Mouse (Mus musculus) adipocyte (in vitro differentiated cells): ENCODE data around the gene Topbp1.
"Not testable (repeated sequence)": the region's sequence is repeated elsewhere in the genome, so short reads cannot be mapped to it uniquely, and the experiment has no call there.

Source experiments
- DNase-seq: peaks from one replicate; pipeline ENCODE4 v3.0.0-alpha.2; 2016; ENCODE audit warnings: low spot score

Topbp1 gene

DNA sequence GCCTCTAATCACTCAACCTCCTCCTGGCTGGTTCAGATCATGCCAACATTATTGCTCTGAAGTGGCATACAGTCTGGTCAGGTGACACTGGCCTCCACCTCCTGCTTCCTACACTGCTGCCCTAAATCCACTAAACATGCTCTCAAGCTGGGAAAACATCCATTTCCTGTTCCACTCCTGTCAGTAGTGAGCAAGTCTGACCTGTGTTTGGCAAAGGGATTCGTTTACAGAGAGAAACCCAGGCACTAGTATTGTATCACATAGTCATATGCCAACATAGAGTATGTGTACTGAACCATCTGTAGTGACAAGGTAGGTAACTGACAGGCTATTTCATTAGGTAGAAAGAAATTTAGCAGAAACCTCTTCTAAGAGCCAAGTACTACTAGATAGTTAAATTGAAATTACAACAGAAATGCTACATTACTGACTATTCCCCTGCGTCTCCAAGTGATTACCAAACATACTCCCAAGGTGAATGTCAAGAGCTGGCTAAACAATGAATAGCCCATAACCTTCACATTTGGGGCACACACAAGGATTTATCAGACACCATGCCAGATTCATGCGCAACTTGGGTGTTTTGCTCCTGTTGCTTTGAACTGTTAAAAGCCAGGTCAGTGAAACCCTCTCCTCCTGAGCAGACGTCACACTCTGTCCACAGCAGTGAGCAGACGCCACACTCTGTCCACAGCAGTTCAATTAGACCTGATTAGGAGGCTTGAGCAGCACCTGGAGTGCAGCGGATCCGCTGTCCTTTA, 48.7 kb downstream of the Topbp1 start:
- DNase-seq = not testable (repeated sequence)

DNA sequence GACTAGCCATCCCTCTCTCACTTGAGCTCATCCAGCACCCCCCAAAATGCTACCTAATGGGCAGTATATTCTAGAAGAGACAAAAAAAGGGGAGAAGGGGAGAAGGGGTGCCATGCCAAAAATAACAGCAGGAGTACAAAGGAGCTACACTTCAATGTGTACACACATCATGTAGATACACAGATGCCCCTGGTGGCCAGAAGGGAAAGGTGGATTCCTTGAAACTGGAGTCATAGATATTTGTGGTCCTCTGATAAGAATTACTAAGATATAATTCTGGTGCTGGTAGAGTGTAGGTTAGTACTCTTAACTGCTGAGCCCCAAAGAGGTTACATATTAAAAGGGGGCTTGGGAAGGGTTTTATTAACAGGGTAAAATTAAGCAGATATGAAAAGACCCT, 52.9 kb downstream of the Topbp1 start:
- no peak for DNase-seq

DNA sequence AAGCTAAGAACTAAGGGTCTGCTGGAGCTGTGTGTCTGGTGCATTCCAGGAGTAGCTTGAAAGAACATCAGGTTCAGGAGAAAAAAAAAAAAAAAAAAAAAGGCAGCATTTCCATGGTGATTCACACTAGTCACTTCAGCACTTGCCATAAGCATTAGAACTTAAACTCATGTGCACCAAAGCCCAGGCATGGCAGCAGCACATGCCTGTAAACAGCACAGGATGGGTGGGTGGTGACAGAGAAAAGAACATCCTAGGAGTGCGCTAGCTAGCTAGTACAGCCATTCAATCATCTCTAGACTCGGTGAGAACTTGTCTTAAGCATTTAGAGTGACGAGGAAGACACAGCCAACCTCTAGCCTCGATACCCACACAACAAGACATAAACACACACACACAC, 53.5 kb downstream of the Topbp1 start:
- DNase-seq = no peak

DNA sequence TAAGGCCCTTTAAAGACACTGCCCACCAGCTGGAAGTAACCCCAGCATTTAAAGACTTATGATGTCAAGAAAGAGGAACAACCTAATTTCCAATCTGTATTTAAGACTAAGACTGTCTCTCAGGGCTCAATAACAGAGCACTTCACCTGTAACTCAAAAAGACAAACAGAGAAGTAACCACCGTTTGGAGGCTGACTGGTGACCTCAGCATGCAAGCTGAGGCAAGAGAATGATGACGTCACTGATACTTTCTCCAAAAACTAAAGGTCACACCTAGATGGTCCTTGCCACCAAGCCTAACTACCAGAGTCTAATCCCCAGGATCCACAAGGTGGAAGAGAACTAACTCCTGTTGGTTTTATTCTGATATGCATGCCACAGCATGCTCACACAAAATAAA, 55.6 kb downstream of the Topbp1 start:
- no peak for DNase-seq

DNA sequence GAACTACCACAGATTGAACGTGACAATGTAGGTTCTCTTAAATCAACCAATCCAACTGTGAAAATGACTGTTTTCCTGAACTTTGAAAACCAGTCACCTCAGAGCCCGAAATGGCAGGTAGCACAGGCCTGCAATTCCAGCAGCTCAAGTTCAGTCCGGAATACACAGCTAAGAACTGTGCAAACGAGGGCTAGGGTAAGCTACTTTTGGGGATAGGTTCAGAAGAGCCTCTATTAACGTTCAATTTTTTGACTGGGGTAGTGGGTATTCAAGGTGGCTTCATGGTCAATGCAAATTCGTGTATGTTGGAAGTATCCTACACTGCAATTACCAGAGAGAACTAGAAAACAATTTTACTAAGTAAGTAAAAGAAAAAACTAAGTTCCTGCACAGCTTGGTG, 58.1 kb downstream of the Topbp1 start:
- no peak for DNase-seq

DNA sequence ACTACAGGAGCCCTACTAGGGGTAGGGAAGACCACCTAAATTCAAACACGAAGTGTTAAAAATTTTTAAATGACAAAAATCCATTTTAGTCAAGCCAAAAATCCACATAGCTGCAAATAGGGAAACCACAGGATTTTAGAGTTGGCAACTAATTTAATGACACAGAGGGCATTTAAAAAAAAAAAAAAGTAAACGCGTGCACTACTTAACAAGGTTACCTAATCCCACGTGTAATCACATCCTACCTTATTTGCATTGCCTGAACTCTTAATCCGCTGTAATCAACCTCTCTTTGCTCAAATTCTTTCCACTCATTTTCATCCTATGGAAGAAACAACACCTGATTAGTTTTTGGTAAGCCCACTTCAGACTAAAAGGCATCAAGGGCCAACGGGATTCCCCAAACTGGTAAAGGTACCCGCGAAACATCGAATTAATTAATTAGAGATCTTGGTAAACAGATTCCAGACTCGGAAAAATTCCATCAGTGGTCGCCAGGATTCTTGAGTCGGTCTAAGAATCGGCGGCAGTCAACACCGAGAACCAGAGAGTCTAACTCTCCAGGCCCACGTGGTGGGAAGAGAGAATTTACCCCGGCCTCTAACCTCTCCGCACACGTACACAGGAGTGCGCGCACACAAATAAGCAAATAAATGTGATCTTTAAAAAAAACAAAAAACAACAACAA, 58.9 kb downstream of the Topbp1 start:
- DNase-seq = no peak

DNA sequence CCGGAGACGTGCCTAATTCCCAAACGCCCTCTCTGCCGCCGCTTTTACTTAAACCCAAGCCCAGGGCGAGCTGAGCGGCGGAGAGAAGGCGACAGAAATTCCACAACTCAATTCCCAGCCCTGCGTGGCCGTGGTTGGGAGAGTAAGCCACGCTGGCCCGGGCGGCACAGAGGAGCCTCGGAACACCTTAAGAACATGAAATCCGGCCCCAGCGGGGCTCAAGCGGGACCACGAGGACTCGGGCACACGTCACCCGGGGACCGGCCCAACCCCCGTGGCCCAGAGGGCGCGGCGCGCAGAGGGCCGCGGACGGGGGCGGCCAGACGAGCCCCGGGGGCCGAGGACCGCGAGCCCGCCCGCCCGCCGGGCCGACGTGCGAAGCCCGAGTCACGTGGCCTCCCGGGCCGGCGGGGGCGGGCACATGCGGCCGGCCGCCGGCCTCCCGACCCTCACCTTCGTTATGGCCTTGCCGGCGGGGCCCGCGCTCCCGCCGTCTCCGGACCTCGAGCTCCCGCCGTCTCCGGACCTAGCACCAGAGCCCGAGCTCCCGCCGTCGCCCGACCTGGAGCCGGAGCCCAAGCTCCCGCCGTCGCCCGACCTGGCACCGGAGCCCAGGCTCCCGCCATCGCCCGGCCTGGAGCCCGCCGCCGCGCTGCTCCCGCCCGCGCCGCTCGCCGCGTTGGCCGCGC, 59.7 kb downstream of the Topbp1 start:
- DNase-seq = peak; percentile 45

DNA sequence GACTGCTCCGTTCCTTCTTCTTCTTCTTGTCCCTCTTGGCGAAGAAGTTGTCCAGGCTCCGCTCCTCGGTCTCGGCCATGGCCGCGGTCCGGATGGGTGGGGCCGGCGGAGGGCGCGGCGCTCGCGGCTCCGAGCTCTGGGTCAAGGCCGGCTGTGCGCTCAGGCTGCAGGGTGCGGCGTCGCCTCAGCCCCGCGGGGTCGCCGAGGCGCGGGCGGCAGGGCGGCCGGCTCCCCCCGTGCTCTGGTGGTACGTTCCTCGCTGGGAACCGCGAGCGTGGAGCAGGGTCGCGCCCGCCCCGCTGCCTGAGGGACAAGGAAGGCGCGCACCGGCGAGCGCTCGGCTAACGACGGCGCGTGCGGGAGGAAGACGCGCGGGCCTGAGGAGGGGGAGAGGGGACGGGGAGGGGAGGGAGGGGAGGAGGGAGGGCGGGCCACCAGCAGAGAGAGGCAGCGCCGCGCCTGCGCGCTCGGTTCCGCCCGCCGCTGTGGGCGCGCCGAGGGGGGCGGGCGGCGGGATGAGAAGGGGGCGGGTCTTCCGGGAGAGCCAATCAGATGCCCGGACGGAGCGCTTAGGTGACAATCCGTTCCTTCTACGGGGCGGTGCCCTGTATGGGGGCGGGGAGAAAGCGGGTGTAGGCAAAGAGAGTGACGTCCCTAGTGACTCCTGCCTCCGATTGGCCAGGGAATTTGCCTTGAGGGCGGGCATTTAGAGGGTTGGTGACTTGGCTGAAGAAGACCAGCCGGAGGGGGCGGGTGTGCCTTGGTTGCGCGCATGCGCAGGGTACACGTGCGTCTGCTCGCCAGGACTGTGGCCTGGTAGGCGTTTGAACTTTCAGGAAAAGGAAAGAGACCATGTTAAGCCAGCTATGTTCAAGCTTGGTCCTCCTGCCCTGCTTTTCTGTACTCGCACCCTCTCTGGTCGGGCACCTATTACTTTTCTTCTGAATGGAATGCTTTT, 60.6 kb downstream of the Topbp1 start, which contains the start of gene Cdv3:
Cdv3 (minus strand) TSS at position 551 of the 958 bp plus-strand sequence.
- DNase-seq = peak; percentile 100

DNA sequence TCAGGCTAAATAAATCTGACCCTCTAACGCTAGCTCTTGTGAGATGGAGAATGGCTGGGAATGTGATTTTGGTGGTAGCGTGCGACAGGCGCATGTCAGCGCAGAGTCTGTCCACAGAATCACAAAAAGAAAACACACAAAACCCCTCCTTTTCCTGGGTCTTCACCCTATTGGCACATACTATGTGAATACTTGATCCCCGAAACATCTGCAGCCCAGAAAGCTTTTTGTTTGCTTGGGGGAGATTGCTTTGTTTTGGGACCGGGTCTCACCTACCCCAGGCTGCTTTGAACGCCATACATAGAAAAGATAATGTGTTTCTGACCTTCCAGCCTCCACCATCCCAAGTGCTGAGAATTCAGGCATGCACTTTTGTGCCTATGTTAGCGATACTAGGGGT, 61.3 kb downstream of the Topbp1 start:
- DNase-seq = no peak

DNA sequence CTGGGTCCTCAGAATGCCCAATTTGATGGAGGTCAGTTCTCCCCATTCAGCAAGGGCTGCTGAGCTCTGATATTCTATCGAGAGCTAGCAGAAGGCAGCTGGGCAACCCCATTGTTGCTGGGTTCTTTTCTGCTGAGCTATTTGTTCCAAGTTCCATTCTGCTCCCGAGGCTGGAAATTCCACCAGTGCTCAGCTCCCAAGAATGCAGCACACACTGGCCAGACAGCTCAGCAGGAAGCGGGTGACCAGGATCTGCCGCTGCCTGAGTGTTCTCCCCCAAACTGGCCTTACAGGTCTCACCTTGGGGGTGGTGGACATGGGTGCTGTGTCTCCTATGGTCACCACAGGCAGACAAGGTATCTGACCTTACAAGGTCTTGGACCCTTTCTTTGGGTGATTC, 64.9 kb downstream of the Topbp1 start:
- DNase-seq = no peak

DNA sequence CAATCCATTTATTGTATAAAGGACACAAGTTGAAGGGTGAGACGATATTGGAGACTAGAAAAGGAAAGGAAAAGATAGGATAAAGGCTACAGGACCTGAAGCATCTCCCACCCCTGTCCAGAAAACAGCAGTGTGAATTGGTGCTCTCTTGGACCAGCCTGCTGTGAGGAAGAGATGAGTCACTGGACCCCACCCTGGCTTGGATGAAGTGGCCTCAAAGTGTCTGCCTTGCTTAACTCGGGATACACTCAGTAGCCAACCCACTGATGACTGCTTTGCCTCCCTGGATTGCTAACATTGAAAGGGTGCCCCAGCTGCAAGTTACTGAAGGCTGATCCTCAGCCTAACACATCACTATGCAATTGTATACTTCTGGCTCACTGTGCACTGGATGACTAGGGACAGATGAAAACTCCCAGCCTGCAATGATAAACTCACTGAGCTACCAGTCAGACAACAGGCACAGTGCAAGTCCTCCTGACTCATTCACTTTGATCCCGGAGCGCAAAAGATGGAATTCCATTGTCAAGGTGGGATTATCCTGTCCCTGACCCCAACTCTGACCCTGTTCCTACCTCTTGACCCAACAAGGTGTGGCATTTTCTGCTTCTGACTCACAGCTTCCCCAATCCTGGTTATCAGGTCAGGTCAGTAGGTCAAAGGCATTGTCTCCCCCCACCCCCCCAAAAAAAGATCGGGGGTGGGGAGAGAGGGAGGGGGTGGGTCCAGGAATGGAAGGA, 67.4 kb downstream of the Topbp1 start:
- DNase-seq = no peak

DNA sequence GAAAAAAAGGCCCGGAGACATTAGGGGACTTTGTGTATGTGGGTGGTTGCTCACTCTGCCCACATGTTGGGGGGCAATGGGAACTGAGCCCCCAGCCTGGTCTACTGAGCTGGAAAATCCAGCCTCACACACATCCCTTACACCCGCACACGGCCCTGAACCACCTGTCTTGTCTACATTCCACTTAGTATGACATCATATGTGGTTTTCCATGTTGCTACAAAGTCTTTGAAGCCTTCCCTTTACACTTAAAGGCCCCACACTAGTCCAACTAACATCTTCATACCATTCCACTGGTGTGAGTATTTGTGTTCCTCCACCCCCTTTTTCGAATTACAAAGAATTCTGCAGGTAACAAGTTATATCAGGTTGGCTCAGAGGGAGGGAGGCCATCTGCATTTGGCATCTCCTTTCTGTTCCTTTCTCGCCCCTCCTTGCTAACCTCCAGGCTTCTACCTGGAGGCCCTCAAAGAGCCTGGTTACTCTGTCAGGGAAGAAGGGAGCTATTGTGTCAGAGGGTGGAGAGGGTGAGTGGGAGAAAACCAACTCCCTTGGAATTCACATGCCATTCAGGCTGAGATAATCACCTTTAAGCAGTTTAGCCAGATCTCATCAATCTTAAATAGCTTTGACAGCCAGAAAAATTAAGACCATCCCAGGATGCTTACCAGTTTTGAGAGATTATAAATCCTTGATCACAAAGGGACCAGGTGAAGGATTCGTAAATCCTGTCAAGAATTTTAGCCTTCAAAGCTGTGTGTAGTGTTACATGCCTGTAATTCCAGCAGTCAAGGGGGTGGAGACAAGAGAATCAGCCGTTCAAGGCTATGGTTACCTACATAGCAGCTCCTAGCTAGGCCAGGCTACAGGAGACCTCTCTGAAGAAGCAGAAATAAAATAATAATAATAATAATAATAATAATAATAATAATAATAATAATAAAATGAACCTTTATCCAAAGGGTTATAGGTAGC, 71.6 kb downstream of the Topbp1 start:
- DNase-seq = no peak

DNA sequence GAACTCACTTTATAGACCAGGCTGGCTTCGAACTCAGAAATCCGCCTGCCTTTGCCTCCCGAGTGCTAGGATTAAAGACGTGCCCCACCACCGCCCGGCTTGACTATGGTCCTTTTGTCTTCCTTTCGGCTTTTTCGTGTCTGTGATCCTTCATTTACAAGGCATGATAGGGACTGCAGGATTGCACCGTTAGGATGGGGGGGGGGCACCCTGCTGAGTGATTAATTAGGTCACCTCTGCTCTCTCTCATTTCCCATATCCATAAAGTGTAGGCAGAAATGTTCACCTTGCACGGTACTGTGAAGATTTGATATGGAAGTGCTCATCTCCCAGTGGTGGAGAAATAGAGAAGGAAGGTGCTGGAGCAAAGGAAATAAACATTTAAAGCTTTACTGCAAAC, 73.7 kb downstream of the Topbp1 start:
- DNase-seq = no peak

DNA sequence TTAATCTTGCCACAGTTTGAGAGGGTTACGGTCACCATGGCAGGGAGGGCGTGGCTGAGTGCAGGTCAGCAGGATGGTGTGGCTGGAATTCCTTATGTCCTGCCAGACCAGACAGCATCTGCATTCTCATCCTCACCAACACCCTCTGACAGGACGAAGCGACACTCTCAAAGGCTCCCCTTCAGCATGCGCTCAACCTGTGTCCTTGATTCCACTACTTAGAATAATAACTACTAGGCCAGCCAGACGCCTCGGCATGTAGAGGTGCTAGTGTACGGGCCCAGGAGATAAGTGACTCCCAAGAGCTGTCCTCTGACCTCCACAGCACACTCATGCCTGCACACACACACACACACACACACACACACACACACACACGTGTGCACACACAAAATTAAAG, 74.2 kb downstream of the Topbp1 start:
- DNase-seq = no peak

DNA sequence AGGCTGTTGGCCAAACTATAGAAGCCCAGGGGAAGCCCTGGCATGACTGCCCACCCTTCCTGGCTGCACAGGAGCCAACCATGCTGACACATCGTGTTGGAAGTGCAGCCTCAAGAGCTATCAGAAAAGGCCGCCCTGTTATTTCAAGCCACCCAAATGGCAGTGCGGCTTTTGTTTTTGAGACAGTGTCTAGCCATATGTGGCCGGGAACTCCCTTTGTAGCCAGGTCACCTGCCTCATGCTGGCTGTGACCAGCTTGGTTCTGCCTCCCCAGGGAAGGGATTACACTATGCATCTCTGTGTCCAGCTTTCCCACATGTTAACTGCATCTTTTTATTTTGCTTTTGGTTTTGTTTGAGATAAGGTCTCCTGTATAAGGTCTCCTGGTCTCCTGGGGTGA, 75.6 kb downstream of the Topbp1 start:
- no peak for DNase-seq

DNA sequence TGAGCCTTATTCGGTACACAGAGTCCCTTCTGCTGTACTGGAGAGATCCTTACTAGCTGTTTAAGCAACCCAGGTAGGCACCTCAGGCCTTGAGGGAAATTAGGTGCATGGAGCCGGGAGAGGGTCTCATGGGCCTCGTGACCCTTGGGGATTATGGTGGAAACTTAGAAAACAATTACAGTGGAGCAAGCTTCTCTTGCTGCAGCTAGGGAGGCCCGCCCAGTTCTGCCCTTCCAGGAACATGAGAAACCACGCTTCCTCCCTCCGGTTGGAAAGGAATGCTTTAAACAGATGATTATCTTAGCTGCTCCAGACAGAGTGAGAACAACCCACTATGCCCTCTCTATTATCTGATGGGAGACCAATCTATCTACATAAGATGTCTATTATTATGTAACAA, 78.0 kb downstream of the Topbp1 start:
- DNase-seq = no peak

DNA sequence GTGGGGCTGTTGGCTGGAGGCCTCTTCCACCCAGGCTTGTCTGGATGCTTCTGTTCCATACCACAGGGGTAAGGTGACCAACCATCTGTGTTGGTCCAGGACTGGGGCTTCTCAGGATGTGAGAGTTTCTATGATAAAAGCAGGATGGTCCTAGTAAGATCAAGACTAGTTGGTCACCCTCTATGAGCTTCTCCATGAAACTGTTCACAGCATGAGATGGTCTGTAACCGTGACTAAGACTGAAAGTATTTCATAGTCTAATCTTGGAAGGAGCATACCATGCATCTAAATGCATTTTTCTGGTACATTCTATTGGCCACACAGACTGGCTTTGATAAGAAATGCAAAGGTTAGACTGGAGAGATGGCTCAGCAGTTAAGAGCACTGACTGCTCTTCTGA, 78.6 kb downstream of the Topbp1 start:
- DNase-seq = no peak

DNA sequence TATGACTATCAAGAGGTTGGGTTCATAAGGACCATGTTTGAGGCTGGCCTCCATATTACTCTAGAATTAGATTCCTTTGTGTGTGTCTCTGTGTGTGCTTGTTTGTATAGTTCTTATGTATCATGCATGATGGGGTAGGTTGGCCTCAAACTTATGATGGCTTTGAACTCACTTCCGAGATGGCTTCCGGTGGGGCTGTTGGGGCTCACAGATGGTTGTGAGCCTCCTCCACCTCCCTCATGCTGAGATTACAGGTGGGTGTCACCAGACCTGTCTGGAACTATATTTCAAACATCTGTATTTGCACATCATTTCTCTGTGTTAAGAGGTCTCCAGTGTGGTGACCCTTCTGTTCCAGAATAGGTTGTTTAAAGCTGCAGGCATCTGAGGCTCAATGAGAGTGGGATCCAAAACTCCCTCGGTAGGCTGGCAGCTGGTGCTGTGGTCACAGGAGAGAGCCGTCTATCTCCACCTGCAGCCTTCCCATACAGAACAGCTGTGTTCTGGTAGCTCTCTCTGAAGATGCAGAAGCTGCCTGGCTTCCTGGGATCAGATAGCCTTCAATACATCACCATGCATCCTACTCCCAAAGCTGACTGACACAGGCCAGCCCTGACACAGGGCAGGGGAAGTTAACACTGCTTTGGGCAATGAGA, 79.3 kb downstream of the Topbp1 start:
- DNase-seq = no peak

DNA sequence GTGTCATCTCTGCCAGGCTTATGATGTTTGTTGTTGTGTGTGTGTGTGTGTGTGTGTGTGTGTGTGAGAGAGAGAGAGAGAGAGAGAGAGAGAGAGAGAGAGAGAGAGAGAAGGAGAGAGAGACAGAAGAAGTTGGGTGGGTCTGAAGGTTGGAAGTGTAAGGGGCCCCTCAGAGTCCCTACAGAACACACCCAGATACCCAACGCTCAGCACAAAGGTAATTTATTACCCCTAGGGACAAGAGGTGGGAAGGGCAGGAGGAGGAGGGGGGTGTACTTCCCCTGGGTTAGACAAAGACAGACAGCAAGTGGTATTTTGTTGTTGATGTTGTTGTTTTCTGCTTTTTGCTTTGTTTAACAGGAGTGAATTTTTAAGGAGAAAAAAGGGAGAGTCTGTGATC, 80.6 kb downstream of the Topbp1 start:
- DNase-seq = no peak

DNA sequence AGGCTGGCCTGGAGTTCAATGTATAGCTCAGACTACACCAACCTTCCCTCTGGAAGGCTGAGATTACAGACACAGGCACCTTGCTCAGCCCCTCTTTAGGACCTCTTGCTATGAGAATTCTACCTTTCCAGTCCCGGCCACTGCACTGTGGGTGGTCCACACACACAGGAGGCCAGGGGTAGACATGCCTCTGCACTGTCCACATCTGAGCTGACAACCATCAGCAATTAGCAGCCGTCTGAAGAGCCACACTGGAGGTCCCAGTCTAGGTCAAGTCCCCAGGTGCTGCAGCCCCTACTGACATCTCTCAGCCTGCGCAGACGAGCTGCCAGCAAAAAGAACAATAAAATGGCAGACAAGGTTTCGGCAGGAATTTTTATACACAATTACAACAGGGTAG, 81.6 kb downstream of the Topbp1 start:
- DNase-seq = no peak
